Mouse (Mus musculus): ENCODE results near the gene Ccdc102a. TPM values are rescaled to one million over a fixed set of nuclear protein-coding genes. Genes with fewer than 3 reads are reported as not detected.

The Ccdc102a gene
- total and polyA plus RNA-seq, 3 experiments: 2.5 to 5.8 (median 2.8) TPM

DNA sequence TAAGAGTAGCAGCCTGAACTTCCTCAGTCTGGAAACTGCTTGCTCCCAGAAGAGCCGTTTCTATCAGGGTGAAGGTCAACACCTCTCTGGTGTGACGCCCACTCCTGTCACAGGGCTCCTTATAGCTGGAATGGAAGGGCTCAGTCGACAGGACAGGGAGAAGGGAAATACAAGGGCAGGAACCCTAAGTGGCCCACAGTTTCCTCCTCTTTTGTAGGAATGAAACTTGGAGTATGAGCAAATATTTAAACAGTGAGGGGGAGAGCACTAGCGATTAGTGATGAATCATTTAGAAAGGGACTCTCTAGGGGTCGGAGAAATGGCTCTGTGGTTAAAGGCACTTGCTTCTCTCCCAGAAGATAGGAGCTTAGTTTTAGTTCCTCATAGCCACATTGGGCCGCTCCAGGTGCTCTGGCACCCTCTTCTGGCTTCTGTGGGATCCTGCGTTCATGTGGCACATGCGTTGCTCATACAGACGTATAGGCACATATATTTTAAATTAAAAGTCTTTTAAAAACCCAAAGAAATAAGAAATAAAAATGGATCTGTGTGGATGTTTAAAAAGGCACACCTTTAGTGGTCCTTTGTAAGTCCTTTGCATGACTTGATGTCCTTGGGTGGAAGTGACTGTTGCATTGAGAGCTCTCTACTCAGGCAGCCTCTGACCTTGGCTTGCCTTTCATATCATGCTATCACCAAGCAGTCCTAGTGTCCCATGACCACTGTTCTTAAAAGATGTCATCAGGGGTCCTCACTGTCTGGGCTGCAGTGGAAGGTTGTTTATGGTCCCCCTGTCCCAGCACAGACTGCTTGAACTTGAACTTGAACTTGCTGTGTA lies 37.2 kb upstream of the Ccdc102a start (continued):
- TF ChIP-seq UBTF (IDR thresholded peaks at IDR 0.05; ENCODE audit: low read depth, low read length) (no peak), MAFK (IDR thresholded peaks at IDR 0.05; ENCODE audit: insufficient replicate concordance, low read length) (peak; percentile 57; the same call in 1 of the 2 replicates), TCF12 (IDR thresholded peaks at IDR 0.05; ENCODE audit: low read depth, low read length) (peak; percentile 62), RCOR1 (conservative IDR thresholded peaks at IDR 0.05; ENCODE audit: low read depth, low read length) (peak; percentile 90), PAX5 (IDR thresholded peaks at IDR 0.05; ENCODE audit: low read length) (no peak), ETS1 (conservative IDR thresholded peaks at IDR 0.05; ENCODE audit: low read depth, low read length) (peak; percentile 79), MXI1 (IDR thresholded peaks at IDR 0.05; ENCODE audit: low read depth, low read length) (0 out of 2 replicates have a peak, but pooled peaks have one; percentile 14), CTCF (conservative IDR thresholded peaks at IDR 0.05 in 1 of 2, IDR thresholded peaks at IDR 0.05 in 1 of 2; ENCODE audit: low read depth in 2 of 2, low read length in 2 of 2) (peak; percentile 38 to 89), MAX (IDR thresholded peaks at IDR 0.05; ENCODE audit: low read length) (peak; percentile 60), ZKSCAN1 (IDR thresholded peaks at IDR 0.05; ENCODE audit: borderline replicate concordance, low read depth, low read length) (no peak)

DNA sequence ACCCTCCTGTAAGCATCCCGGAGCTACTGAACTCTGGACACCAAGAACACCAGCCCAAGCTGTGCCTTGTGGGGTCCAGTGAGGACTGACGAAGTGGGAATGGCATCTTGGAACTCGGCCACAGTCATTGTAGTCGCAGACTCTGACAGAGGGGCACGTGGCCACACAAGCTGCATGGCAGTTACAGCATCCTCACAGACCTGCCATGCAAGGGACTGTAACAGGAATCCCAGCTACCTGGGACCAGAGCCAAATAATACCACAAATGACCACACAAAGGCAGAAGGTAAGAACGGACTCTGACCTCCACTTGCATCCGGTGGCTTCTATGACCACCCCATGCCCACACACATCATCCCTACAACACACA lies 36.5 kb upstream of the Ccdc102a start:
- no peaks in the 10 kb centered on the region for H3K36me3 ChIP-seq (replicated peaks in 1 of 2; ENCODE audit: control insufficient read depth in 1 of 2, insufficient read depth in 1 of 2, low read length in 1 of 2)
- peak; percentile 31 for DNase-seq (ENCODE audit: extremely low read depth)
- no peaks in the 10 kb centered on the region for H3K79me2 ChIP-seq (replicated peaks; ENCODE audit: control insufficient read depth, extremely low read depth, insufficient read depth, poor library complexity, severe bottlenecking)
- peak overlapping the region; percentile 73 for H3K4me2 ChIP-seq (ENCODE audit: insufficient read depth, low read depth, poor library complexity, severe bottlenecking)
- peak overlapping the region in 1 of 3 experiments; percentile 31 for H3K4me3 ChIP-seq (replicated peaks in 1 of 3; ENCODE audit: low read depth in 2 of 3, low read length in 2 of 3, poor library complexity in 1 of 3)
- H3K9ac ChIP-seq (ENCODE audit: insufficient read depth, low read depth): no peak overlapping the region
- peaks cover 4% of the 10 kb centered on the region for H3K27me3 ChIP-seq (replicated peaks)
- no peak for TF ChIP-seq TCF12 (IDR thresholded peaks at IDR 0.05; ENCODE audit: low read depth, low read length)
- peak; percentile 44; the same call in 1 of the 2 replicates for TF ChIP-seq MAX (IDR thresholded peaks at IDR 0.05; ENCODE audit: low read length)
- no peak for TF ChIP-seq CHD1 (IDR thresholded peaks at IDR 0.05; ENCODE audit: low read depth, low read length)
- no peak for TF ChIP-seq E2F4 (IDR thresholded peaks at IDR 0.05; ENCODE audit: insufficient replicate concordance, low read depth, low read length)
- no peak for TF ChIP-seq EP300 (IDR thresholded peaks at IDR 0.05; ENCODE audit: low read length)
- TF ChIP-seq SIN3A (IDR thresholded peaks at IDR 0.05; ENCODE audit: low read length): no peak
- TF ChIP-seq USF1 (IDR thresholded peaks at IDR 0.05; ENCODE audit: low read depth, low read length): peak; percentile 50
- TF ChIP-seq MYC (IDR thresholded peaks at IDR 0.05; ENCODE audit: low read depth, low read length): no peak
- TF ChIP-seq BHLHE40 (IDR thresholded peaks at IDR 0.05; ENCODE audit: low read depth, low read length): peak; percentile 42; the same call in 1 of the 2 replicates
- H3K4me1 ChIP-seq (ENCODE audit: control insufficient read depth in 1 of 2, insufficient read depth in 2 of 2): peaks cover 17 to 44% of the 10 kb centered on the region in 2 experiments
- dilution Hi-C loops (cut with MboI; ENCODE audit: extremely low pct_ligation_motif_present, extremely low pct_unique_long_range_greater_than_20kb, low sequenced_read_pairs) (no loop called here), in situ Hi-C loops (cut with MboI; ENCODE audit: low pct_ligation_motif_present, low pct_unique_long_range_greater_than_20kb, low sequenced_read_pairs) (no loop called here)
- no peaks in the 10 kb centered on the region for H3K9me3 ChIP-seq (replicated peaks; ENCODE audit: low read length)
- peak overlapping the region; percentile 72 for H3K27ac ChIP-seq (ENCODE audit: insufficient read depth, low read depth)

All from CH12.LX (cell line).